Mouse (Mus musculus): ENCODE results near the gene Gpc1.

- TF ChIP-seq POLR2A (IDR thresholded peaks at IDR 0.05; ENCODE audit: low read depth, low read length) (no peak), CTCF (IDR thresholded peaks at IDR 0.05; ENCODE audit: extremely low read depth, insufficient read depth, insufficient read length, insufficient replicate concordance) (no peak)
These were observed 866 bp downstream of the Gpc1 start for GRCm38 (mm10) chr1:92832011-92833010.

All from spleen, adult 2 months (tissue).